Mouse (Mus musculus) 416B (cell line): ENCODE data around the gene Lfng.
A peak's percentile ranks its signal among the peaks of the same experiment; 100 is the strongest.

Experiments used
- DNase-seq: peaks from one replicate; pipeline ENCODE4 v3.0.0; 2011; ENCODE audit warnings: low read depth

The Lfng gene

DNA sequence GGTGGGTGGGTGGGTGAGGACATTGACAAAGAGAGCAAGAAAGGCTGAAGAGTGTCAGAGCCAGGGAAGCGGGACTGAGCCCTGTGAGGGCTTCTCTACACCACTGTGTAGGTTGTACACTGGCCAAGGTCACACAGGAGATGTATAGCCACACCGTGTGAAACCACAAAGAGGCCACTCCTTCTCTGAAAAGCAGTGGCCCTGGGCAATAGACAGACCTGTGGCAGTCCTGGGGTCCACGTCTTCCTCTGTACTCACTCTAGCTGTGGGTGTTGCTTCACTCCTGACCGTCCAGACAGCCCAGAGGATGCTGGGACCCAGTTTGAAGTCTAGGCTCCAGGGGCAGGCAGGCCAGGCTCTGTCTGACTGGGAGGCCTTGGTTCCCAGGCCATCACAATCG lies 12.3 kb upstream of the Lfng start:
- peak; percentile 31 for DNase-seq

GRCm38 (mm10) chr5:140596426-140596825 lies 10.7 kb upstream of the Lfng start:
- DNase-seq: peak; percentile 77

DNA sequence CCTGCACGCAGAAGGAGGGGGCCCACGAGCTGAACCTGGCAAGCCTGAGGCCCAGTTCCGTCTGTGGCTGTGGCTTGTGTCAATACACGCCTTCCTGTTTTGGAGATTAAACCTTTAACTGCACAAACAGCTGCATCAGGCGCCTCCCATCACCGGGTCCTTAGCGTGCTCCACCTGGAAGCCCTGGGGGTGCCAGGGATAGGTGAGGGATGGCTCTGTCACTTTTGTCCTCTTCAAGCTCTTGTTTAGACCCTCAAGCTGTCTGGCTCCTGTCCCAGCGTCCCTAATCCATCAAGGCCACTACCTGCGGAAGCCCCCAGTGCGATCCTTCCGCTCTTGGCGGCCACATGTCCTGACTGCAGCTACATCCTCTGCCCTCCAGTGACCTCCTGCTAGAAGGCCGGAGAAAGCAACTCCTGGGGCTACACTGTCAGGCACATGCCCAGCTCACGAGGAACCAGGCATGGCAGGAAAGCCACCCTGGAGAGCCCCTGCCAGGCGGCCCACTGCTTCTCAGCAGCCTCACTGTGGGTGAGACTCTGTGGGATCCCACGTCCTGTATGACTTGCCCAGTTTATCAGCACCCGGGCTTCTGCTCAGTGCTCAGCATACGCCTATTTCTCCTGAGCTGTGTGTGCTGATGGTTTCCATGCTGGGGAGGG lies 10.1 kb upstream of the Lfng start:
- peak; percentile 88 for DNase-seq

GRCm38 (mm10) chr5:140597787-140598186 lies 9.3 kb upstream of the Lfng start:
- no peak for DNase-seq

- DNase-seq: no peak
Measured at GRCm38 (mm10) chr5:140599939-140600338, 7.2 kb upstream of the Lfng start.

DNA sequence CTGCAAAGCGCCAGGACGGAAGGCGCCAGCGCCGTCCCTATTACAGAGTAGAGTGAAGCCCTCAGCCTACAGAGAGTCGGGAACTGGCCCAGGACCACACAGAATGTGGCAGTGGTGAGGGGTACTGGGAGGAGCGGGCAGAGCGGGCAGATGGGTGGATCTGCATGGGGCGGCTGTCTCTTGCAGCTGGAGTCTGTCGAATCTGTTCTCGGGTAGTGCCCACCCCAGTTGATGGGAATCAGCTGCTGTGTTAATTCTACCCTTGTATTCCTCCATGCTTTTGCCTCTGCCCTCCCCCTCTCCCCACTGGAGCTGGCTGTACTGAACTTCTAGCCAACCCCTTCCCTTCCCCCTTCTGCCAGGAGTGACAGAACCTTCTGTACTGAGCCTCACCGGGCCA lies 5.4 kb upstream of the Lfng start:
- DNase-seq: no peak

DNA sequence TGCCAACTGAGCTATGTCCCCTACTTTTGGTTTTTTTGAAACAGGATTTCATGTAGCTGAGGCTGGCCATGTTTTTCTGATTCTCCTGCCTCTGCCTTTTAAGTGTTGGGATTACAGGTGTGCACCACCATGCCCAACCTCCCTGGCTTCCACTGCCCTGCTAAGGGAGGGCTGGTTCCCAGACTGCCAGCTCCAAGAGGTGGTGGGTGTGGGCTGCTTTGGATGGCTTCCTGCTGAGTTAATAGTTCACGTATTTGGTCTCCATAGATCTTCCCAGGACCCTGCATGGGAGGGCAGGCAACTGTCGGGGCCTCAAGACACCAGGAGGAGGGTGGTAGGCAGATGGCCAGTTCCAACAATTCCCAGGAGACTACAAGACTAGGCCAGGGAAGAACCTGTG lies 4.6 kb upstream of the Lfng start:
- no peak for DNase-seq

DNA sequence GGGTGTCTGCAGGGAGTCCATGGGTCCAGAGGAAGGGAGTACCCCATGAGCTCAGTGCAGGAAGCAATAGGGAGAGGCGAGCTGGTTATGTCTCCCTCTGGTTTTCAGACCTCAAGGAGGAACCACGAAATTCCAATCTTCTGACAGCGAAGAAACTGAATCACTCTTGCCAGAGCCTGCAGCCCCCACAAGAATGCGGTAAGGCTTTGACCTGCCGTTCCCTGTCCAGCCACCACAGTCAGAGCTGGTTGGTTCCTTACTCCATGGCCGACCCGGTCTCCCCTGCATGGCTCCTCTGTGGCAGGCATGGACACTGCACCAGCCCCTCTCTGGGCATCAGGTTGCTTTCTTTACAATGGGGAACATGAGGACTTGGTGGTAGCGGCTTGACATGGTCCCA lies 2.7 kb upstream of the Lfng start:
- DNase-seq: no peak

DNA sequence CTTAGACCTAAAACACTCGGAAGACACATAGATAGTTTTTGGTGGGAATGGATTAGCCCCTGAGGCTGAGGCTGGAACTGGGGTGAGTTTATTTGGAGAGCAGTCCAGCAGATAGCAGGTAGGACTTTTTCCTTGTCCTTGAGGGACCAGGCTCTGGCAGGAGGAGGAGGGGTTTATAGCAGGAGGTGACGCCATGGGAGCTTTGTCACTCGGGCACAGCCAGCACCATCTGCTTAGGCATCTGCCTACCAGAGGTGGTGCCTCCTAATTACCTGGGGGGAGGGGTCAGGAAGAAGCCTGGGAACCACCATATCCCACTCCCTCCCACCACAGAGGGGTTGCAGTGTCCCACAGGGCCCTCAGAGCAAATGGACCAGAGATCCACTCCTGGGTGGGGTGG lies 1.9 kb upstream of the Lfng start:
- no peak for DNase-seq

DNA sequence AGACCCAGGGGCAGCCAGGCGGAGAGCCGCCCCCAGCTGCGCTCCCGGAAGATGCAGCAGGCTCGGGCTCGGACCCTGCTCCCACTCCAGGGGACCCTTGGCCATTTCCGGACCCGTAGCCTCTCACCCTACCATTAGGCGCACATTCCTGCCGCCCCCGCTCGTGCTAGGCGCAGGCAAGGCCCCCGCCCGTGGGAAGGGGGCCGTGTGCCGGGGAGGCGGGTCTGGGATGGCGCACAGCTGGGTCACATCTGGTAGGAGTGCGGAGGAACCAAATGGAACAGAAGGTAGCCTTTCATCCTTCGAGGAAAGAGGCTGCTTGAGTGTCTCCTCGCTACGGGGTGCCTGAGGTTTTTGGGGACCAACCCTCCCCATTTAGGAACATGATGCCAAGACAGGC lies 734 bp upstream of the Lfng start:
- DNase-seq: no peak

GRCm38 (mm10) chr5:140607836-140608633 lies 915 bp downstream of the Lfng start:
- peak; percentile 80 for DNase-seq

GRCm38 (mm10) chr5:140608634-140609015 lies 1.5 kb downstream of the Lfng start:
- no peak for DNase-seq

- DNase-seq: peak; percentile 70
Measured at GRCm38 (mm10) chr5:140609511-140610272, 2.6 kb downstream of the Lfng start.

DNA sequence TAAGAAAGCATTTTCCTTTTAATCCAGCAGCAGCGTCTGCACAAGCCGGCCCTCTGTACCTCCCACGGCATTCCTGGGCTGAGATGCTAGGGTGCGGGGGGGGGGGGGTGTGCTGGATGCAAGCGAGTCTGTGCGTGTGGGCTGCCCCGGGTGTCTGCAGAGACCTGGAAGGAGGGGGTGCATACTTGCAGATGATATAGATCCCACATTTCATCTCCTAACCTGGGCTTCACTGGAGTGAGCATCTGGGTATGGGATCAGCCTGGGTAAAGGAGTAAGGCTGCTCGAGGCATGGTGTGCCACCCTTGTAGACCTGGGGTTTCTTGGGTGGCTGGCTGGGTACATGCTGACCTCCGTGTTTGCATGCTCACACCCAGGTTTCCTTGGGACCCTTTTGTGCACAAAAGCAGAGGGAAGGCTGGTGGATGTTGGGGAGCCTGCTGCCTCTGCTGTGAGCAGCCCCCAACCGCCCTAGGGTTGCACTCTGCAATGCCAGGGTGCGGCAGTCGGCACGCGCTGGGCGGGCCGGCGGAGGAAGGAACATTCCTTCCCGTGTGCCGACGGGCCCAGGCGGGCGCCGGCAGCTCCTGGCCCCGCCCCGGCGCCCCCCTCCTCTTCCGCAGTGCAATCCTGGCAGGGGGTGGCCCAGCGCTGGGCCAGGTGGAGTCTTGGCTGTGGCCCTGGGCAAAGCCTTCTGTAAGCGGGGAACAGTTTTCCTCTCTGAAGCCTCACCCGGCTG lies 3.3 kb downstream of the Lfng start:
- no peak for DNase-seq

DNA sequence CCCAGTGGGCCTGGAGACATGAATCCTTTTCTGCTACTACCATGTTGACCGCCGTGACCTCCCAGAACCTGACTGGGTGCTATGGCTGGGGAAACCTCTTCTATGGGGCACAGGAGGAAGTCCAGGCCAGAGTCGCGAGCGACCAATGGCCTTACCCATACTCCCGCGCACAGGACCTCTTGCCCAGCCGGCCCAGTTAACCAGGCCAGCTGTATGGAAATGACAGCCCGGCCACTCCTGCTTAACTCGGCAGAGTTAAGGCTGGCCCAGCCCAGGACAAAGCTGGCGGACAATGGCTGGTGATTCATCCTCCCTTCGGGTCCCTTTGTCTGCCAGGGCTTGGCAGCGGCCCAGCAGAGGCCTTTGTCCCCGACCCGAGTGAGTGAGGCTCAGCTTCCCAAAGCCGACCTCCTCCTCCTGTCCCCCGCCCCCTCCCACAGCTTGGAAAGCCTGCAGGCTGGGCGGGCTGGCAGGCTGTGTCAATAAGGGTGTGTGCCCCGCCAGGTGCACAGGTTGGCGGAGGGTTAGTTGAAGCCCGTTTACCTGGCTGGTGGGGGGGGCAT lies 4.0 kb downstream of the Lfng start:
- peak; percentile 82 for DNase-seq

- no peak for DNase-seq
Measured at GRCm38 (mm10) chr5:140611611-140612185, 4.6 kb downstream of the Lfng start.

- DNase-seq: no peak
Measured at GRCm38 (mm10) chr5:140612191-140612590, 5.1 kb downstream of the Lfng start.

GRCm38 (mm10) chr5:140614141-140614540 lies 7.0 kb downstream of the Lfng start:
- DNase-seq: no peak

- no peak for DNase-seq
Measured at GRCm38 (mm10) chr5:140614837-140615236, 7.7 kb downstream of the Lfng start.

GRCm38 (mm10) chr5:140615321-140616109 lies 8.4 kb downstream of the Lfng start:
- DNase-seq: no peak

GRCm38 (mm10) chr5:140616110-140616503 lies 9.0 kb downstream of the Lfng start:
- no peak for DNase-seq
